Mouse (Mus musculus): ENCODE measurements around the gene Ptma. TPM values are rescaled to one million over a fixed set of nuclear protein-coding genes. Genes with fewer than 3 reads are reported as not detected.

Ptma gene
- polyA plus RNA-seq (2014; fragmentation: Illumina TruSeq; extraction: RNeasy Lipid Tissue Mini Kit (QIAGEN cat#74804); ENCODE audit: low replicate concordance), result 2,038 TPM

DNA sequence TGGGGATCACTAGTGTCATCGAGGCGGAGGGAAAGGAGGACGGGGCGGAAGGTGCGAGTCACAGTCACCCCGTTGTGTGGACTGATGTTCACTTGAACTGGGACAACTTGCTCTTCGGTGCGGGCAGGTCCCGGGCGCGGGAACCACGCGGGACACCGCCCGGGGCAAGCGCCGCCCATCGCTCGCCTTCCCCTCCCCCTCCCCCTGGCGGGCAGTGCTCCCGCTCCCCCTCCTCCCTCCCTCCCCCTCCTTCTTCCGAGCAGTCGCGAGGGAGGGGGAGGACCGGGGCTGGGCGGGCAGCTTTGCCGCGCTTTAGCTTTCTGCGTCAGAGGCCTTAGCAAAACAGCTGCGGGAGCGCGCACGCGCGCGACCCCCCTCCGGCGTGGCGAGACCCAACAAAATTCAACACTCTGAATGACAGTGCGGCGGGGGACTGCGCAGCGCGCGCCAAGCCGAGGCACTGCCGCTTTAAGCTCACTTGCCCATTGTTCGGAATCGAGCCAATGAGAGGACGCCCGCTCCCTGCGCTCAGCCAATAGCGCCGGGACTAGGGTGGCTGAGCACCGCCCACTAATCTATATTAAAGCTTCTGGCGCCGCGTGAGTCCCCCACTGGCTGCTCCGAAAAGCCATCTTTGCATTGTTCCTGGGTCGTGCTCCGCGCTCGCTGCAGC lies at the start of gene Ptma:
Gene Ptma (plus strand): TSS at position 611 of the 673 bp plus-strand sequence.

Other genes starting within 250 kb of the Ptma start
- 2.0 TPM for gene B3gnt7, start 223.9 kb upstream of the Ptma start, polyA plus RNA-seq (2014; fragmentation: Illumina TruSeq; extraction: RNeasy Lipid Tissue Mini Kit (QIAGEN cat#74804); ENCODE audit: low replicate concordance)
- gene Ncl, start 167.3 kb upstream of the Ptma start, polyA plus RNA-seq (2014; fragmentation: Illumina TruSeq; extraction: RNeasy Lipid Tissue Mini Kit (QIAGEN cat#74804); ENCODE audit: low replicate concordance), result 244 TPM
- not detected for gene Nmur1, start 100.5 kb upstream of the Ptma start, polyA plus RNA-seq (2014; fragmentation: Illumina TruSeq; extraction: RNeasy Lipid Tissue Mini Kit (QIAGEN cat#74804); ENCODE audit: low replicate concordance)
- gene Tex44, start 100.4 kb upstream of the Ptma start, polyA plus RNA-seq (2014; fragmentation: Illumina TruSeq; extraction: RNeasy Lipid Tissue Mini Kit (QIAGEN cat#74804); ENCODE audit: low replicate concordance), result not detected
- 10.3 TPM for gene Pde6d, start 55.9 kb downstream of the Ptma start, polyA plus RNA-seq (2014; fragmentation: Illumina TruSeq; extraction: RNeasy Lipid Tissue Mini Kit (QIAGEN cat#74804); ENCODE audit: low replicate concordance)
- 3.1 TPM for gene Cops7b, start 56.2 kb downstream of the Ptma start, polyA plus RNA-seq (2014; fragmentation: Illumina TruSeq; extraction: RNeasy Lipid Tissue Mini Kit (QIAGEN cat#74804); ENCODE audit: low replicate concordance)
- gene Nppc, start 143.8 kb downstream of the Ptma start, polyA plus RNA-seq (2014; fragmentation: Illumina TruSeq; extraction: RNeasy Lipid Tissue Mini Kit (QIAGEN cat#74804); ENCODE audit: low replicate concordance), result not detected
- gene Dis3l2, start 177.1 kb downstream of the Ptma start, polyA plus RNA-seq (2014; fragmentation: Illumina TruSeq; extraction: RNeasy Lipid Tissue Mini Kit (QIAGEN cat#74804); ENCODE audit: low replicate concordance), result 6.8 TPM